Mouse (Mus musculus) limb, embryonic 14.5 days (tissue): ENCODE measurements at regions not wholly inside any gene's neighbourhood (a gene's known extent, or its start where the extent isn't known, plus 50 kb on each side); places are given as distances from the start of the nearest gene placed in this dataset.

Experiments
- ATAC-seq: fragments of 200-750 bp; cut with Nextera tagmentation; 2 replicates; pipeline ENCODE4 v1.8.0; 2017; ENCODE audit warnings: low read depth, moderate number of reproducible peaks, moderate TSS enrichment; ENCODE audit not compliant: low FRiP score
- DNase-seq: peaks from one replicate; pipeline ENCODE4 v3.0.0-alpha.2; 2015; ENCODE audit warnings: low spot score
- H3K27ac ChIP-seq: fragments of 300-500 bp; sonication (generic); replicated peaks from 2 replicates; pipeline ENCODE4 v1.5.1; 2014; ENCODE audit warnings: low read depth, mild to moderate bottlenecking, low read length, moderate library complexity, mixed read lengths
- H3K27me3 ChIP-seq: fragments of 300-500 bp; sonication (generic); 2 replicates; pipeline ENCODE4 v1.6.1; 2014; ENCODE audit warnings: low read length, mixed read lengths; ENCODE audit not compliant: control insufficient read depth, insufficient read depth
- H3K36me3 ChIP-seq: fragments of 300-500 bp; sonication (generic); 2 replicates; pipeline ENCODE4 v1.6.1; 2014; ENCODE audit warnings: mild to moderate bottlenecking, low read length, moderate library complexity, mixed read lengths; ENCODE audit not compliant: control insufficient read depth, insufficient read depth
- H3K4me1 ChIP-seq: fragments of 300-500 bp; sonication (generic); 2 replicates; pipeline ENCODE4 v1.6.1; 2014; ENCODE audit warnings: antibody characterized with exemption, low read length, mixed read lengths; ENCODE audit not compliant: control insufficient read depth, insufficient read depth
- H3K4me2 ChIP-seq: fragments of 300-500 bp; sonication (generic); replicated peaks from 2 replicates; pipeline ENCODE4 v1.6.1; 2014; ENCODE audit warnings: low read depth, mild to moderate bottlenecking, low read length, moderate library complexity; ENCODE audit not compliant: severe bottlenecking
- H3K4me3 ChIP-seq: fragments of 300-500 bp; sonication (generic); replicated peaks from 2 replicates; pipeline ENCODE4 v1.5.1; 2014; ENCODE audit warnings: low read length
- H3K9ac ChIP-seq: fragments of 300-500 bp; sonication (generic); 2 replicates; pipeline ENCODE4 v1.6.1; 2014; ENCODE audit warnings: mild to moderate bottlenecking, low read depth, low read length, moderate library complexity; ENCODE audit not compliant: severe bottlenecking
- H3K9me3 ChIP-seq: fragments of 300-500 bp; sonication (generic); 2 replicates; pipeline ENCODE4 v1.6.1; 2016; ENCODE audit warnings: low read length; ENCODE audit not compliant: control insufficient read depth
- POLR2A ChIP-seq: fragments of 200-500 bp; IDR thresholded peaks from 2 replicates; pipeline ENCODE4 v1.8.0; 2012; ENCODE audit warnings: inconsistent platforms, mild to moderate bottlenecking, moderate library complexity, borderline replicate concordance; ENCODE audit not compliant: insufficient read depth, insufficient read length; ENCODE audit errors: extremely low read depth
- WGBS: fragments of 180-500 bp; shearing (Covaris S2); extraction: QIAGEN DNeasy Blood & Tissue Kit; methylation state at CpG from one replicate; pipeline ENCODE4 v1.1.7; 2014; 5-methylcytosine and 5-hydroxymethylcytosine counted together

DNA sequence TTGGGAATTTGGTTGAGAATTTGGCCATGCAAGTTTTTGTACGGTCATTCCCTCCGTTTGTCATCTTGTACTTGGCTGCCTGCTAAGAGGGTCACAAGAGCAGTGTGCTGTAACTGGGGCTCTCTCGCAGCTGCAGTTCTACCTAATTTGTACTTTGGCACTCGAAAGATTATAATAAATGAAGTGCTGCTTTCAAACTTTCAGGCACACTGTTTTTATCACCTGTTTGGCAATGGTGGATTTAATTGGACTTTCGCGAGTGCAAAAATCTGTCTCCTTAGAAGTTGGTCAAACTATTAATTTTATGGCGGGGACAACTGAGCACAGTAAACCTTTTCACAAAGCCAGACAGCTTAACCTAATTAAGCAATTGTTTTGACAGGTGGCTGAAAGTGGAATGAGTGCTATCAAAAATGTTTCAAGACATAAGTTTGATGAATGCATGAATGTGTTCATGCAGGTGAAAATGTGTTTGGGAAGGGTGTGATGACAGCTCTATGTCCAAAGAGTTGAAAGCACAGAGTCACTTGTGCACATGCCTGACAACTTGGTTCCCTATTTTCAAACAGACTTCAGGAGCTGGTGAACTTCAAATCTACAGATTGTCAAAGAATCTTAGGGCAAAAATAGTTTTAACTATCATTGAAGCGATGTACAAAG lies 158.2 kb downstream of the Flrt2 start:
- TF ChIP-seq POLR2A, result no peak
- 18% methylated on average over 8 of the region's 8 CpGs for WGBS
- peak; percentile 50; the same call in 1 of the 2 replicates for ATAC-seq
- DNase-seq, result peak; percentile 13
- H3K4me3 ChIP-seq, result no peak overlapping the region
- H3K27me3 ChIP-seq, result no peaks in the 10 kb centered on the region
- H3K9me3 ChIP-seq, result no peaks in the 10 kb centered on the region
- peaks cover 6% of the 10 kb centered on the region; the same call in 1 of the 2 replicates for H3K4me1 ChIP-seq
- no peak overlapping the region for H3K27ac ChIP-seq
- no peaks in the 10 kb centered on the region for H3K36me3 ChIP-seq
- no peak overlapping the region for H3K4me2 ChIP-seq
- no peak overlapping the region for H3K9ac ChIP-seq

DNA sequence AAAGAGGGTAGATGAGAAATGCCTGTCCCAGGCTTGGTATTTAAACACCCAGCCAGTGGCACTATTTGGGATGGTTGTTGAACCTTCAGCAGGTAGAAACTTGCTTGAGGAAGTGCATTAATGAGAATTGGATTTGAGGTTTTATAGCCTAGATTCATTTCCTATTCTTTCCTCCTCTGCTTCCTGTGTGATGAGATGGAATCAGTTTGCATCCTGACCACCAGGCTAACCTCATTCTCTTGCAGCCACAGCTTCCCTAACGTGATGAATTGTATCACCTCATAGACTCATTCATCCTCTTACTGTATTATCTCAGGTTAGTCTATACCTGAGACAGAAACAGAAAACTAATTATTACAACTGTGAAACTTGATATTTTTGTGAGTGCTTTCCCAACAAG lies 185.6 kb downstream of the Flrt2 start:
- TF ChIP-seq POLR2A, result no peak
- no peak overlapping the region for H3K4me3 ChIP-seq
- WGBS, result 70% methylated on average over 1 of the region's 1 CpGs
- no peaks in the 10 kb centered on the region for H3K4me1 ChIP-seq
- no peaks in the 10 kb centered on the region for H3K36me3 ChIP-seq
- no peak overlapping the region for H3K4me2 ChIP-seq
- no peak overlapping the region for H3K9ac ChIP-seq
- no peaks in the 10 kb centered on the region for H3K9me3 ChIP-seq
- no peak overlapping the region for H3K27ac ChIP-seq
- DNase-seq, result no peak
- H3K27me3 ChIP-seq, result no peaks in the 10 kb centered on the region
- no peak for ATAC-seq
